Mouse (Mus musculus) left cerebral cortex, adult 8-10 months (tissue): ENCODE measurements around the gene Lmntd1. TPM values are rescaled to one million over a fixed set of nuclear protein-coding genes. Genes with fewer than 3 reads are reported as not detected.

Experiments used
- DNase-seq, 2 experiments: peaks; one replicate each; pipeline ENCODE4 v3.0.0; 2022; ENCODE audit warnings: low spot score in 2 of 2
- total RNA-seq, 4 experiments: library from RNA; stranded (reverse); gene quantifications; 2 replicates each; pipeline ENCODE4 v1.2.4; 2022

Lmntd1 gene
- total RNA-seq, 4 experiments from 2014 or later = 2.1 to 3.5 (median 2.7) TPM

DNA sequence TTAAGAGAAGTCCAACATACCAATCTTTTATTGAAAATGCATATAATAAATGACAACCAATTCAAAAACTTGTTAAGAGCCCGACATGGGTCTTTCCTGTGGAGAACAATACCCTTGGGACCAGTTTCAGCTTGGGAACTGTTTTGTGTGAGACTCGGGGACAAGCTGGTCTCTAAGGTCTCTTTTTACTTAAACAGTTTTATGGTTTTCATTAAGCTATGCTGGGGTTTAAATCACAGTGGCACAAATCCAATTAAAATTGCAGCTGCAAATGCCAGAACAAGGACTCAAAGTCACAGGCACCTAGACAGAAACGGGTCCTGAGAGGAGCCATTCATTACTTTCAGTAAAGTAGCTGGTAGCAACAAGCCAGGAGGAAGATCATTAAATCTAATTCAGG is 8.9 kb downstream of the Lmntd1 start:
- DNase-seq = no peak

DNA sequence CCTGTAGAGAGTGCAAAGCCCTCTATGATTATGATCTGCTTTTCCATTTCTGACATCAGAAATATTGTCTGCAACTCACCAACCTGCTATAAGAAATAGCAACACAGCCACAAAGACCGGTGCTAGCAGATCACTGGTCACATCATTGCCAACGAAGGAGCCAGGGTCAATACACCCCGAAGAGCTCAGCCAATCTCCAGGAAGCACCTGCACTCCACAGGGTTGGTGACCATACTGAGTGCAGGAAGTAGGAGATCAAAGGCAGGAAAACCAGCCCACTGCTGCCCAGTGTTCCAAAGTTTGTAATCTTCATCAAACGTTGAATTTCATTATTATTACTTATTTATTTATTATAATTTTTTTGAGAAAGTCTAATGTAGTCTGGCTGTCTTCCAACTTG is 9.5 kb downstream of the Lmntd1 start:
- DNase-seq = no peak

DNA sequence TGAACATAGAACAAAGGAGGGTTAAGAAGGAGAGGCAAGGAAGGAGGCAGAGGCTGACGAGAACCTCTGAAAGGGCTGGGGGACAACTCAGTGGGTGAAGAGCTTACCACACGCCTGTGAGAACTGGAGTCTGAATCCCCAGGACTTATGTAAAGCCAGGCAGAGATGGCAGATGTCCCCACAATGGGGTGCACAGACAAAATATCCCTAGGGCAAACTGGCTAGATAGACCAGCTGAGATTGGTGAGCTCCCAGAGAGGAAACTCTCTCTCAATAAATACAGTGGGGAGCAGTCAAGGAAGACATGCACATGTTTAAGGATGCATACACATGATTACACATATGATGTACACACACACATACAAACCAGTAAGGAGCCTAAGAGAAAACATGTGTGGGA is 10.0 kb downstream of the Lmntd1 start:
- DNase-seq = no peak

- DNase-seq = no peak
These were observed 15.1 kb downstream of the Lmntd1 start for GRCm38 (mm10) chr6:145598794-145599555.

DNA sequence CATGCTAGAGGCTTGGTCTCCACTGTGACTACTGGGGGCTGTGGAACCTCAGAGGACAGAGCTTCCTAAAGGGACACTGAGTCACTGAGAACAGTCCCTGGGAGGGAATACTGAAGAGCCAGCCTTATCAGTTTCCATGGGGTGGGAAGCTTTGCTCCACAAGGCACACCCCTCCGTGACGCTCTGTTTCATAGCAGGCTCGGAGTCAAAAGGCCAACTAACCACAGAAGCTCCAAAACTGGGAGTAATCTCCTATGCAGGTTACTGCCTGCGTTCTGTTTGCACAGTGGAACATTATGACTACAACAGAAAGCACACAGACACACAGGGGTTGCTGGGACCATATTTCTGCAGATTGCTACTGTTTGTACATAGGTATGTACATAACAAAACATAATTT is 18.2 kb downstream of the Lmntd1 start:
- DNase-seq = no peak

DNA sequence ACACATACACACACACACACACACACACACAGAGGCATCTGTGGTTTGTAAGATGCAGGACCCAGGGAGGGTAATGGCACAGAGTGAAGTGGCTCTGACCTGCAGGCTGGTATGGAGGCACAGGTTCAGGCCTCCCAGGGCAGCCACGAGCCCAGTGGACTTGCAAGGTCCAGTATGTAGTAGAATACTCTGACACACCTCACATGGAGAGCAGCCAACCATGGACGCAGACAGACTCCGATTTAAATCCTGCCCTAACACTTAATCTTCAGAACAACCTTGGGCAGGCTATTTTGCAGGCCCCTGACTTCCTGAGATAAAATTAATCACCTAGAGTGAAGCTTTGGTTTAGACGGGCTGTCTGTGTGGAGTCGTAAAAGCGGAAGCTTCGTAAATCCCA is 20.1 kb downstream of the Lmntd1 start:
- no peak for DNase-seq

GRCm38 (mm10) chr6:145592531-145592998 is 21.6 kb downstream of the Lmntd1 start:
- no peak for DNase-seq

GRCm38 (mm10) chr6:145592036-145592435 is 22.1 kb downstream of the Lmntd1 start:
- no peak for DNase-seq

DNA sequence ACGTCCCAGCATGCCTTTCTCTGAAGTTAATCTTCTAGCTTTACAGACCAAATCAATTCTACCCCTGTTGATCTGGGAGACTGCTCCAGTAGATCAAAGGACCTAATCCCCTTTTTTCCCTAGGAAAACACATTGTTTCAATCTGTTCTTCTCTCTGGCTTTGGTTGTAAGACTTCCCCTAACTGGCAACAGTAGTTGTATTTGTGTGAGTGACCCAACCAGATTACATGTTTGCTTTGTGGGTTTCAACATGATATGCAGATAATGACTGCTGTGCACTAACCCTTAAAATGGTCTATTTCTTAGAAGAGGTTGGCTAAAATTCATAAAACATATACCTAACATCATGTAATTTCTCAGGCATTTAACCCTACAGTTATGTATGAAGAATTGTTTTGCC is 22.5 kb downstream of the Lmntd1 start:
- DNase-seq = no peak

- no peak for DNase-seq
These were observed 23.4 kb downstream of the Lmntd1 start for GRCm38 (mm10) chr6:145590501-145591293.

- no peak for DNase-seq
These were observed 28.8 kb downstream of the Lmntd1 start for GRCm38 (mm10) chr6:145585052-145585973.

- no peak for DNase-seq
These were observed 32.6 kb downstream of the Lmntd1 start for GRCm38 (mm10) chr6:145581366-145582170.

DNA sequence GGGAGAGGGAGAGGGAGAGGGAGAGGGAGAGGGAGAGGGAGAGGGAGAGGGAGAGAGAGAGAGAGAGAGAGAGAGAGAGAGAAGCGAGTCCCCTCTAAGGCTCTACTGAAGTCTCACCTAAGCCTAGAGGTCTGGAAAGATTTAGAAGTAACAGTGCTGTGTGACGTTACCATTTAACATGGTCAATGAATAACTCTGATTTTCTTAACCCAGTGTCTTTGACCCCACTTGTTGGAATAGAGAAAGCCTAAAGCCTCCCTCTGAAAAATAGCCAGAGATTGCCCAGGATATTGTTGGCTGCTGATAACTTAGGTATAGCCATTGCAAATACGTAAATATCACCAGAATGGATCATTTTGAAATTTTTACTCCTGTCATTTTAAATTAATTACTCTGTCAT is 34.4 kb downstream of the Lmntd1 start:
- no peak for DNase-seq

DNA sequence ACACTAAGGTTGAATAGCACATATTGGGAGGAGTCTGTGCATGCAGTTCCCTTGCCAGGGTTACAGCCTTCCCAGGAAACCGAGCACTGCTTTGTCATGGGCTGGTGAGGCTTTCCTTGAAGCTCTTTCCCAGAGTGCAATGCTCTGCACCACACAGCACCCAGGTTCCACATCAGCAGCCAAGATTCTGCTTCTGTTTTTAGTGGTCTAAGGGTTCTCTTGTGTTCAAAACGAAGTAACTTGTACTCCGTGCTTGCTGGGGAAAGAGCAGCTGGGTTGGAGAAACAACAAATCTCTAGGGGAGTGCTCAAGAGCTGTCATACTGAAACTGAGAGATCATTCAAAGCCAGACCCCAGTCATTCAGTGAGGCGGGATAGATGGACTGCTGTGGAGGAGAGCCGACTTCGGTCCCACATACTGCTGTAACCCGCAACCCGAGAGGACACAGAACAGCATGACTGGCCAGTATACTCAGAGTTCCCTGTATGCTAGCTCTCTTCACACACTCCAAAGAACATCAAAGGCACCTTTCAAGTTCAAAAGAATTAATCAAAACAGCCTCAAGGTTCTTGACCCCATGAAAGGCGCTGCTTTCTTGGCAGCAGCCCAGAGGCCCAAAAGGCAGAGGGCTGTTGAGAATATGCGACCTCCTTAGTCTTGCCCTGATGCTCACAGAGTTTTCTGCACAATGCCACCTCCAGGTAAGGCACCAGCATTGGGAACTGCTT is 35.5 kb downstream of the Lmntd1 start:
- no peak for DNase-seq

DNA sequence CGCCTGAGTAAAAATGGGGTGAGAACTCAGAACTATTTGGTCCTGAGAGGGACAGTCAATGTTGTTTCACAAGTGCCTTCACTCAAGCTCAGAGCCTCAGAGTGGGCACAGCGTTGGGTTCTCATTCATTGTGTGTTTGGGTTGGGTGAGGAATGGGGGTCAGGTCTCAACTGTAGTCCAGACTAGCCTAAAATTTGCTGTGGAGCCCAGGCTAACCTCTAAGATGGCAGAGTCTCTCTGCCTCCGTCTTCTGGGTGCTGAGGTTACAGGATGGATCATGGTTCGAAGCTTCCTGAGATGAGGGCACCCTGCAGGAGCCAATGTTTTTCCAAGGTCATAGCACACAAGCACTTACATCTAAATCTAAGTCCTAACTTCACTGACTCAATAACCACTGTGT is 37.4 kb downstream of the Lmntd1 start:
- no peak for DNase-seq

DNA sequence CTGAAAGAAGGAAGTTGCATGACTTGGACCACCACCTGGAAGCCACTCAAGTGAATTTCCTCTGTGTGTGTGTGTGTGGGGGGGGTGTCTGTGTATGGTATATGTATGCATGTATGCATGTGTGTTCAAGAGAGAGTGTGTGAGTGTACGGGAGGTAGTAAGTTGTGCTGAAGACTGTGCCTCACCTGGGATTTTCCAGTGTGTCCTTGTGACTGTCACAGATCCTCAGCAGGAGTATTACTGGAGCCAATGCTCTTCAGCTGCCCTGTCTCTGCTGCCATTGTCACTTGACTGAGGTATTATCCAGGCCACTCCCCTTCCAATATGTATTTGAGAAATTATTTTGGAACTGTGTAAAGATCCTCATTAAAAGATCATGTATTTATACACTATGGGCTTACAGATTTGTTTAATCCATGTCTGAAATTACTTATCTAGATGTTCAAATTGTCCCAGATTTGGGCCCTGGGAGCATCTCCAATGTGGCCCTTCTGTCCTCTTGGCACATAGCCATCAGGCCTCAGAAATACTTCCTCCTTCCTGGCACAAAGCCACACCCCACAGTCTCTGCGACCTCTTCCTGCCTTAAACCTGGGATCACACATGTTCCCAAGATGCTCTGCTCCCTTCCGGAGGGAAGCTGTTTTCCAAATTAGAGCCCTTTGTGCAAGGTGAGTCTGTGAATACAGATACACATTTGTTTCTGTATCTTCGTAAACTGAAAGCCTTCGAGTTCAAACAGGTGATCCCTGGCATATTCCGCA is 40.7 kb downstream of the Lmntd1 start:
- DNase-seq = no peak

DNA sequence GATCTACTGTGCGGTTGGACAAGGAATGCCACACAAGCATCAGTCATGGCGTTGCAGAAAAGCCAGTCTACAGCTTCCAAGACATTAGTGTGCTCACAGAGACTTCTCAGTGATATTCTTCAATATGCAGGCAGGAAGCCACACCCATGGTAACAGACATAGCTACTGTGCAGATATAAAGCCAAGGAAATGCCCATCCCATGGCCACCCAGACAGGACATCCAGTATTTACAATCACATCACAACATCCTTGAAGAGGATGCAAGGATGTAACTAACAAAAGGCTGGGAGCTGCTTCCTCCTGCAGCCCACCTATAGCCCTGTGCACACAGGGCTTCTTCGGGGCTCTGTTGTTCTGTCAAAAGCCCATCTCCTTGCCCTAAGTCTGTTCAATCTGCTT is 45.4 kb downstream of the Lmntd1 start:
- no peak for DNase-seq

GRCm38 (mm10) chr6:145567832-145568231 is 46.3 kb downstream of the Lmntd1 start:
- DNase-seq = no peak

- no peak for DNase-seq
These were observed 46.8 kb downstream of the Lmntd1 start for GRCm38 (mm10) chr6:145567296-145567695.
